Mouse (Mus musculus) hindbrain, postnatal 0 days (tissue): ENCODE measurements around the gene Cercam. TPM values are rescaled to one million over a fixed set of nuclear protein-coding genes. Genes with fewer than 3 reads are reported as not detected.
"Not testable (repeated sequence)": the region's sequence is repeated elsewhere in the genome, so short reads cannot be mapped to it uniquely, and the experiment has no call there.

Source experiments
- ATAC-seq: fragments of 200-750 bp; cut with Nextera tagmentation; 2 replicates; pipeline ENCODE4 v1.8.0; 2017; ENCODE audit warnings: mild to moderate bottlenecking, moderate TSS enrichment, moderate library complexity
- DNase-seq: peaks from one replicate; pipeline ENCODE4 v3.0.0-alpha.2; 2015; ENCODE audit warnings: low spot score
- H3K27ac ChIP-seq: fragments of 300-500 bp; sonication (generic); 2 replicates; pipeline ENCODE4 v1.5.1; 2014; ENCODE audit warnings: mild to moderate bottlenecking
- H3K27me3 ChIP-seq: fragments of 300-500 bp; sonication (generic); 2 replicates; pipeline ENCODE4 v1.6.1; 2014; ENCODE audit warnings: low read length, mixed read lengths; ENCODE audit not compliant: insufficient read depth
- H3K36me3 ChIP-seq: fragments of 300-500 bp; sonication (generic); 2 replicates; pipeline ENCODE4 v1.6.1; 2014; ENCODE audit warnings: low read length, mixed read lengths; ENCODE audit not compliant: insufficient read depth
- H3K4me1 ChIP-seq: fragments of 300-500 bp; sonication (generic); 2 replicates; pipeline ENCODE4 v1.6.1; 2014; ENCODE audit warnings: antibody characterized with exemption, low read length, mixed read lengths; ENCODE audit not compliant: insufficient read depth
- H3K4me2 ChIP-seq: fragments of 300-500 bp; sonication (generic); 2 replicates; pipeline ENCODE4 v1.6.1; 2014; ENCODE audit warnings: low read depth, mild to moderate bottlenecking, low read length, moderate library complexity, mixed read lengths
- H3K4me3 ChIP-seq: fragments of 300-500 bp; sonication (generic); 2 replicates; pipeline ENCODE4 v1.5.1; 2014; ENCODE audit warnings: low read length
- H3K9ac ChIP-seq: fragments of 300-500 bp; sonication (generic); replicated peaks from 2 replicates; pipeline ENCODE4 v1.6.1; 2014; ENCODE audit warnings: mild to moderate bottlenecking, low read length, moderate library complexity, mixed read lengths
- H3K9me3 ChIP-seq: fragments of 300-500 bp; sonication (generic); 2 replicates; pipeline ENCODE4 v1.6.1; 2016; ENCODE audit warnings: low read length, mixed read lengths
- CTCF ChIP-seq: IDR thresholded peaks from 2 replicates; pipeline ENCODE4 v1.5.1; 2016; ENCODE audit warnings: antibody characterized with exemption, control low read depth, low read depth
- WGBS: fragments of 180-500 bp; shearing (Covaris S2); extraction: QIAGEN DNeasy Blood & Tissue Kit; methylation state at CpG from one replicate; pipeline ENCODE4 v1.1.7; 2014; 5-methylcytosine and 5-hydroxymethylcytosine counted together
- polyA plus RNA-seq: library from polyadenylated mRNA; unstranded; fragments of >200 nt; fragmentation: Nextera tagmentation; extraction: Ambion mirVana; gene quantifications from 2 replicates; pipeline ENCODE4 v1.2.1, GENCODE M21; 2015
- total RNA-seq: library from RNA; depleted of rRNA; stranded (reverse); fragments of >200 nt; gene quantifications from 2 replicates; pipeline ENCODE4 v1.2.3, GENCODE M21; 2014

The Cercam gene
- total and polyA plus RNA-seq, 2 experiments from 2014 or later: 20.6 to 37.7 TPM

DNA sequence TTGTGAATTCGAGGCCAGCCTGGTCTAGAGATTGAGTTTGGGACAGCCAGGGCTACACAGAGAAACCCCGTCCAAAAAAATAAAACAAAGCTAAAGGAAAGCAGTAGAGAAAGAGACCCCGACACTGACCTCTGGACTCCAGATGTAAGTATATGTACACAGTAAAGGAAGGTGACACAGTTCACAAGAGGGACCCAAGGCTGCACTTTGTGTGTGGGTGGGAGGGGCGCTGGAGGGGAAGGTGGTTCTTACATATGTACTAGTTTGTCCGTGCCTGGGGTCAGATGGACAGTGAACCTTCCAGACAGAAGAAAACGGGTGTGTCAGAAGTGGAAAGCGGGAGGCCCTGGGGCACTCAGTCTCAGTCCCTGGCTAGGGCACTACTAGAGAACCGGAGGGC, 10.2 kb downstream of the Cercam start:
- no peak for DNase-seq
- 68% methylated on average over 8 of the region's 8 CpGs for WGBS
- no peak for ATAC-seq
- Histone ChIP-seq H3K9ac (no peak overlapping the region), H3K4me1 (no peaks in the 10 kb centered on the region), H3K9me3 (no peaks in the 10 kb centered on the region), H3K36me3 (0 out of 2 replicates have a peak, but pooled peaks cover 4% of the 10 kb centered on the region), H3K4me2 (no peak overlapping the region), H3K4me3 (no peak overlapping the region), H3K27me3 (no peaks in the 10 kb centered on the region), H3K27ac (no peak overlapping the region)
- TF ChIP-seq CTCF: no peak

DNA sequence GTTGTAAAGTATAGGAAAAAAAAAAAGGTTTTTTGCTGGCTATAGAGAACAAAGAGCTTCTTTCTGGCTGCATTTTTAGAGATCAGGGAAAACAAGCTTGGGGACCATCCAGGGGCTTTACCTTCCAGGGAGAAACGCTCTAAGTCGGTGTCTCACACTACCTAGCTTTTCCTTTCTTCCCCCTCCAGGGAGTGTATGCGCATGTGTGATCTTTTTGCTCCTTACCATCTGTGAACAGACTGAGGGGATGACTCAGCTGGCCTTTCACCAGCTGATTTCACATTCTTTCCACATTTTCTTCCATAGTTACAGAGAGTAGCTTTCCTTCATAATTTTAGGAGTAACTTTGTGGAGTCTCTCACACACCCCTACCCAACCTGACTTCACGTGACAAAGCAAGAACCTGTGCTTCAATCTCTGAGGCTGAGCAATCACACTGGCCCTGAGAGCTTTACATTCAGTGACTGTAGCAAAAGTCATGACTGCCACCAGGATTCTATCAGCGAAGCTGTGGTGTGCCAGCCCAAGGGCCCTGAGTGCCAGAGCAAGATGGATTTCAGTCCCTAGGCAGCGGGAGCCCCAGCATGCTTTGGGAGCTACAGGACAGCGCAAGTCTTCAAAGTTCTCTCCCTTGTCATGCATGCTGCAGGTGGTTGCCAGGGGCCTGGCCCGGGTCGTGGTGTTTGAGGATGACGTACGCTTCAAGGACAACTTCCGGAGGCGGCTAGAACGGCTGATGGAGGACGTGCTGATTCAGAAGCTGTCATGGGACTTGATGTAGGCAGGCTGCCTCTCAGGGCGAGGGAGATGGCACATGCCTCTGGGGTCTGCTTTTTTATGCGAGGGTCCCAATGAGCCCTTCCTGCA, 11.2 kb downstream of the Cercam start:
- Histone ChIP-seq H3K4me1 (no peaks in the 10 kb centered on the region), H3K4me3 (no peak overlapping the region), H3K4me2 (no peak overlapping the region), H3K27ac (no peak overlapping the region), H3K27me3 (no peaks in the 10 kb centered on the region), H3K9me3 (no peaks in the 10 kb centered on the region), H3K36me3 (0 out of 2 replicates have a peak, but pooled peaks cover 4% of the 10 kb centered on the region), H3K9ac (no peak overlapping the region)
- no peak for DNase-seq
- TF ChIP-seq CTCF: no peak
- 78% methylated on average over 17 of the region's 17 CpGs for WGBS
- ATAC-seq: no peak

DNA sequence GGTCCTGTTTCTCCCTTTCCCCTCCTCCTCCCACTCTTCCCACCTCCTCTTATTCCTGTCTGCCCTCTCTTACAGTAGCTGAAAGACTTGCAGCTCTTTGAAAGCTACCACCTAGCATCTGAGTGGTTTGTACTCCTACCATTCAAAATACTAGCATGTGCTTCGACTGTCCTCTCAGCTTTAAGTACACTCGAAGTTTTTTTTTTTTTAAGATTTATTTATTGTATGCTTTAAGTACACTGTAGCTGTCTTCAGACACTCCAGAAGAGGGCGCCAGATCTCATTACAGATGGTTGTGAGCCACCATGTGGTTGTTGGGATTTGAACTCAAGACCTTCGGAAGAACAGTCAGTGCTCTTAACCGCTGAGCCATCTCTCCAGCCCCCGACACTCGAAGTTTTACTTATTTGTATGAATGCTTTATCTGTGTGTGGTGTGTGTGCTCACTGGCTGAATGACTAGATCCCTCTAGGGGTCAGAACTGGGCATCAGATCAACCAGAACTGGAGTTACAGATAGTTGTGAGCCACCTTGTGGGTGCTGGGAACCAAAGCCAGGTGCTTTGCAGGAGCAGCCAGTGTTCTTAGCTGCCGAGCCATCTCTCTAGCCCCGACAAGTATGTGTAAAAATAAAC, 17.8 kb downstream of the Cercam start:
- H3K4me2 ChIP-seq, H3K4me3 ChIP-seq, H3K4me1 ChIP-seq, ATAC-seq, H3K27me3 ChIP-seq, H3K36me3 ChIP-seq, H3K27ac ChIP-seq, H3K9me3 ChIP-seq, DNase-seq, H3K9ac ChIP-seq: not testable (repeated sequence)
- TF ChIP-seq CTCF: peak; percentile 27
- WGBS: 83% methylated on average over 9 of the region's 9 CpGs

DNA sequence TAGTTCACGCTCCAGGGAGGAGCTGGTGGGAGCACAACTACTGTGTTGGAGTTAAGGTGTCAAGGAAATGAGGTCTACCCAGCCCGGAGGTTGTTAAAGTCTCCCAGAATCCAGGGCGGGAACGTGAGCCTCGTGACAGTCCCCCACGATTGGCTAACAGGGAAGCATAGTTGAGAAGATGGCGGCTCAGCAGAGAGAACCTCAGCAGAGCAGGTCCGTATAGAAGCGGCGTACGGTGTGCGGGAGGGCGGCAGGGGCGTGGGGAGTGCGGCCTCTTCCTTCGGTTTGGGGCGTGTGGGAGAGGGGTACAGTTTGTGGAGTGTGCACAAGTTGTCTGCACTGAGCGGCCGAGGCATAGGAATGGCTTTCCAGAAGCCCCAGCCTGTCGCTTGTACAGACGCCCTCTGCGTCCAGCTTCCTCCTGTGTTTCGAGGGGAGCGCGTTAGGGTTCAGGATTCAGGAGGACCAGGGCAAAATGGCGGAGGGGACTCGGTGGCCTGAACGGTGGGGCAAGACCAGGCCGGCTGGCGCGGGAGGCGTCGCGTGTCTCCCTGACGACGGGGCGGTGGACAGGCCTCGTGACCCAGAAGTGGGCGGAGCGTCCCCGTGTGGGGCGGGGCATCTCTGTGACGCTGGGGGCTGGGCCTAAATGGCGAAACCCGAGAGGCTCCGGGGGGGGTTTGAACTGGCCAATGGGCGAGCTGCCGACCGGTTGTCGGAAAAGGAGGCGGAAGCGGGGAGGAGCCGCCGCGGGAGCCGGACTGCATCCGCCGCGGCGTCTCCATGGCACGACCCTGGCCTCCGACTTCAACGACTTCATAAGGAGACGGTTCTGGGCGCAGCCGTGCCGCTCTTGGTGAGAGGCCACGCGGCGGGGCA, 20.3 kb downstream of the Cercam start, which contains the start of gene Odf2:
TSS of gene Odf2 (plus strand) at position 156 of the 879 bp plus-strand sequence.
- WGBS: 2% methylated on average over 61 of the region's 70 CpGs

DNA sequence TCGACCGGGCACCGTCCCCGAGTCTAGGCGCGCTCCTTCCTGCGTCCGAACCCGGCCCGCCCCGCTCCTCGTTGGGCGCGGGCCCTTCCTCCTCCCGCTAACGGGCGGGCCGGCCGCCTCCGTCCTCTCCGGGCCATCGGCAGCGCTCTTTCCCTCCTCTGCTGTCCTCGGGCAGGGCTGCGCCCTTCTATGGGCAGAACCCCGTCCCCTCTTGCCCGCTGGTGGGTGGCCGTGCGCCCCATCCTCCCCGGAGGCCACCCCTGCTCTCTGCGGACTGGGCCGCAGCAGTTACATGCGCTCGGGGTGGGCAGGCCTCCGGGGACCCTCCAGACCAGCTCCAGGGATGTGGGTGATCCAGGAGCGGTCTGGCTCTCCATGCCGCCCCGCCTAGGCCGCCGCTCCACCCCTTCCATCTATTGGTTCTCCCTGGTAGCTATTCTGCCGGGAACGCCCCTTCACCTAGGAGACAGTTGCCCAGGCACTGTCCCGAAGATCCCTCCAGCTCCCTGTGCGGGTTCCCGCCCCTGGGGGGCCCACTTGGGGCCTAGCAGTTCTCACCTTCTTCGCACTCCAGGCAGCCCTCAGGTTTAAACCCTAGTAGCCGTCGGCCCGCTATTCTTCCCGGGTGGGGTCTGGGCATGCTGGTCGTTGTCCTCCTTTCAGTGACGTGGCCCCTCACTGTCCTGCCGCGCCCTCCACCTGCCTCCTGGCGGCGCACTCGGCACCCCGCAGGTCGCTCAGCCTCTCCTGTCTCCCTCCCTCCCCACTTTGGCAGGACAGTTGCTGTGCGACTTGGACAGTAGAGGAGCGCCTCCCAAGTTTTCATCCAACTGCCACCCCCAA, 21.2 kb downstream of the Cercam start:
- no peaks in the 10 kb centered on the region for H3K4me1 ChIP-seq
- under 1% methylated on average over 56 of the region's 61 CpGs for WGBS
- peak overlapping the region; percentile 91 for H3K4me2 ChIP-seq
- peak overlapping the region; percentile 77 for H3K9ac ChIP-seq
- DNase-seq (peak; percentile 85), ATAC-seq (peak; percentile 90)
- no peaks in the 10 kb centered on the region for H3K9me3 ChIP-seq
- H3K4me3 ChIP-seq: peak overlapping the region; percentile 65
- peak; percentile 62 for TF ChIP-seq CTCF
- H3K27ac ChIP-seq: peak overlapping the region; percentile 88
- H3K27me3 ChIP-seq: no peaks in the 10 kb centered on the region
- H3K36me3 ChIP-seq: peaks cover 35% of the 10 kb centered on the region

More for the DNA sequence above, 20.3 kb downstream of the Cercam start, which contains the start of gene Odf2:
- DNase-seq: peak; percentile 100
- Histone ChIP-seq H3K4me1 (no peaks in the 10 kb centered on the region), H3K9ac (peak within 1 kb of the TSS; percentile 77), H3K4me2 (peak within 1 kb of the TSS; percentile 91), H3K4me3 (peak within 1 kb of the TSS; percentile 65), H3K9me3 (no peaks in the 10 kb centered on the region), H3K36me3 (peaks cover 26% of the 10 kb centered on the region), H3K27ac (peak within 1 kb of the TSS; percentile 91), H3K27me3 (no peaks in the 10 kb centered on the region)
- no peak for TF ChIP-seq CTCF
- peak; percentile 95 for ATAC-seq

DNA sequence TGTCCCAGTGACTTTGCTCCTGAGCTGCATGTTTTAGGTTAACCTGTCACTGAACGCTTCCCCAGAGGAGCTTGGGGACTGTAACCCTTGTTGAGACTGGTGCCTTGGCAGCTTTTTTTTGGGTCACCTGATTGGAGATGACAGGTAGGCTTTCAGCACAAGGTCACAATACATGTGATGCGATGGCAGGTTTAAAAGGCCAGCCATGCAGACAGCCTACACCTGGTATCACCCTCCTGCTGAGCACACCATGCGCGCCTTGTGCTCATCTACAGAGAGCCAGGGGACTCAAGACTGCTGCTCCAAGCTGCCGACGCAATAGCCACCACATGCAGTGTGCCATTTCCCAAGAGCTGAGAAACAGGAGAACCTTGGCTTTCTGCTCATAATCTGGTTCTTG, 22.8 kb downstream of the Cercam start:
- WGBS: 82% methylated on average over 6 of the region's 6 CpGs
- Histone ChIP-seq H3K27me3 (no peaks in the 10 kb centered on the region), H3K27ac (no peak overlapping the region), H3K36me3 (peaks cover 48% of the 10 kb centered on the region), H3K9me3 (no peaks in the 10 kb centered on the region), H3K4me1 (no peaks in the 10 kb centered on the region), H3K9ac (no peak overlapping the region), H3K4me3 (no peak overlapping the region), H3K4me2 (no peak overlapping the region)
- no peak for TF ChIP-seq CTCF
- ATAC-seq (no peak), DNase-seq (no peak)
